Mouse (Mus musculus) MEL (cell line): Measurements from ENCODE around the gene Gm36028.

Source experiments
- CTCF ChIP-seq, 3 experiments: IDR thresholded peaks in 2 of 3; conservative IDR thresholded peaks in 1 of 3; 2 replicates each; pipeline ENCODE4 v1.5.1; 2011 to 2012; ENCODE audit warnings: low read length in 3 of 3, low read depth in 2 of 3, mild to moderate bottlenecking in 2 of 3, improper control_type of control experiment in 1 of 3, inconsistent platforms in 1 of 3, mixed read lengths in 1 of 3, moderate library complexity in 1 of 3; ENCODE audit not compliant: control insufficient read depth in 1 of 3, insufficient read depth in 1 of 3, poor library complexity in 1 of 3, severe bottlenecking in 1 of 3
- HCFC1 ChIP-seq: IDR thresholded peaks from 2 replicates; pipeline ENCODE4 v1.6.1; 2012; ENCODE audit warnings: low read depth, mild to moderate bottlenecking, inconsistent platforms, low read length, improper control_type of control experiment, moderate library complexity
- MAFK ChIP-seq: IDR thresholded peaks from 2 replicates; pipeline ENCODE4 v1.6.1; 2011; ENCODE audit warnings: low read depth, mild to moderate bottlenecking, low read length, improper control_type of control experiment, borderline replicate concordance
- TAL1 ChIP-seq: IDR thresholded peaks from 2 replicates; pipeline ENCODE4 v1.6.1; 2012; ENCODE audit warnings: mild to moderate bottlenecking, inconsistent platforms, low read length, moderate library complexity, mixed read lengths

- TF ChIP-seq CTCF (IDR thresholded peaks at IDR 0.05 in 2 of 3, conservative IDR thresholded peaks at IDR 0.05 in 1 of 3; ENCODE audit: control insufficient read depth in 1 of 3, insufficient read depth in 1 of 3, low read depth in 2 of 3, low read length in 3 of 3, poor library complexity in 1 of 3, severe bottlenecking in 1 of 3) (no peak), TAL1 (no peak), HCFC1 (no peak), MAFK (no peak)
These were observed 18.1 kb upstream of the Gm36028 start for GRCm38 (mm10) chr16:37878951-37879505.
